Mouse (Mus musculus): ENCODE data around the gene Rere.

Rere gene

GRCm38 (mm10) chr4:150281018-150281761, at the start of gene Rere:
Gene Rere, plus strand, starts transcription at chr4:150281646.
- DNase-seq: peak; percentile 97

GRCm38 (mm10) chr4:150231871-150232270, 49.6 kb upstream of the Rere start:
- DNase-seq: peak; percentile 81

- no peak for DNase-seq
Measured at GRCm38 (mm10) chr4:150234599-150235327, 46.7 kb upstream of the Rere start.

DNA sequence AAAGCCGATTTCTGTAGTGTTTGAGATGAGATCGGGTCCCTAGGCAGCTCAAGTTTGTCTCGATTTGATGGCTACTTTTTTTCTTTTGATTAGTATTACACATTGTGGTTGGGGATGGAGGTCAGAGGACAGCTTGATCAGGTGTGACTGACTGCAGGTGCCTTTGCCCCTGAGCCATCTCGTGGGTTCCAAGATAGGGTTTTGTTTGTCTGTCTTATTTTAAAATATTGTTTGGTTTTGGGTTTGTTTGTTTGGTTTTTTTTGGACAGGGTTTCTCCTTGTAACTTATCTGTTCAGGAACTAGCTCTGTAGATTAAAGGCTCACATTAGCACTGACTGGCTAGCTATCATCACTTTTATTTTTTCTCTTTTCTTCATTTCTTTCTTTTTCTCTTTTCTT, 45.9 kb upstream of the Rere start:
- no peak for DNase-seq

GRCm38 (mm10) chr4:150236031-150236430, 45.4 kb upstream of the Rere start:
- DNase-seq: peak; percentile 45

- peak; percentile 94 for DNase-seq
Measured at GRCm38 (mm10) chr4:150236521-150237481, 44.6 kb upstream of the Rere start, which contains the start of gene Eno1. Gene Eno1, plus strand, starts transcription at chr4:150236721.

GRCm38 (mm10) chr4:150237636-150238361, 43.6 kb upstream of the Rere start:
- peak; percentile 63 for DNase-seq

DNA sequence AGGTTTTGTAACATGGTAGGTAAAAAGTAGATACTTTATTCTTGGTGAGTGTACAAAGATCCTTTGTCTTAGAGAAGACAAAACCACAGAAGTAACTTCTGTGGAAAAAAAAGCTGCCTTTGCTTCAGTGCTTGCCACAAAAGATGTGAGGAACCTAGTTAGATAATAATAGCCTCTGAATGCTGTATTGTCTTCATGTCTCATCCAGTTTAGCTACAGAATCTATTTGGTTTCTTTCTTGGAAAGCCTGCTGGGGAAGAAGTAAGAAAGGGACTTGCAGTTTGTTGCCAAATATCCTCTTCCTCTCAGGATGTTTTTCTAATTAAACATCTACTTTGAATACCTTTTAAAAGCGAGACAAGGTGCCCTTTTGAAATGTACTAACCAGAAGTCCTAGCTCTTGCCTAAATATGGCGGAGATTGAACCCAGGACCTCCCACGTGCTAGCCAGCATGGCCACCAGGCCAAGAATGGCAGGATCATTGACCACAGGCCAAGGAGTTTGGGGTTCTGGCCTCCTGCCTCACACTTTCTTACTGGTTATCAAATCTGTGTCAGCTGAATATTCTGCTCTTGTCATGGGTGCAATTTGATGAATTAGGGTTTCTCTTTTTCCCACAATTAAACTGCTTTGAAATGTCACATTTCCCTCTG, 42.9 kb upstream of the Rere start:
- DNase-seq: peak; percentile 58

GRCm38 (mm10) chr4:150239087-150239480, 42.4 kb upstream of the Rere start:
- no peak for DNase-seq

DNA sequence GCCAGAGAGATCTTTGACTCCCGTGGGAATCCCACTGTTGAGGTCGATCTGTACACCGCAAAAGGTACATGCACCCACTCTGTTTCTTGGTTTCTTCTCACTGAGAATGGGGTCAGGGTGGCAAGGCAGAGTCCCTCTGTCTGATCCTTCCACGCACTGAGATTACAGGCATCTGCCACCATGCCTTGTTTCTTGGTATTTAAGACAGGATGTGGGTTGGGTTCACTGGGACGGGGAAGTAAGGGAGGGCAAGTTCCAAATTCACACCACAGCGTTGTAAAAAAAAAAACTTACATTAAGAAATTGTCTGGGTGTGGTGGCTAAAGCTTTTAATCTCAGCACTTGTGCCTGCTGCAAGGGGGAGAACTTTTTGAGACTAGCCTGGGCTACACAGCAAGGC, 41.9 kb upstream of the Rere start:
- no peak for DNase-seq

- DNase-seq: peak; percentile 85
Measured at GRCm38 (mm10) chr4:150239951-150240368, 41.5 kb upstream of the Rere start.

GRCm38 (mm10) chr4:150240381-150240886, 41.0 kb upstream of the Rere start:
- DNase-seq: no peak

- peak; percentile 32 for DNase-seq
Measured at GRCm38 (mm10) chr4:150241708-150242107, 39.7 kb upstream of the Rere start.

DNA sequence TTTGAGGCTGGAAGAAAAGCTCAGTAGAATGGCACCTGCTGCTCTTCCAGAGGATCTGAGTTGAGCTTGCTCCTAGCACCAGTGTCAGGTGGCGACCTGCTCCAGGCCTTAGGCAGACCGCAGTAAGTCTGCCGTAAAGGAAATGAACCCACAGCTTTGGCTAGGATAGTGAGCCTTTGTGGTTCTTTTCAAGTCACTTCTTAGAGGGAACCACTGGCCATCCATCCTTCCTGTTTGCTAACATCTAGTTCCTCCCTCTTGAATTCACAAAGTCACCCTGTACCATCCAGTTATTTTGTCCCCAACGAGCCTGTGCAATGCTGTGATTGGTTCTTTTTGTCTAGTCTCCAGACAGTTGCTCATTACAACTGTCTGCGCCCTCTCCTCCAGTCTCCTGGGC, 38.7 kb upstream of the Rere start:
- no peak for DNase-seq

DNA sequence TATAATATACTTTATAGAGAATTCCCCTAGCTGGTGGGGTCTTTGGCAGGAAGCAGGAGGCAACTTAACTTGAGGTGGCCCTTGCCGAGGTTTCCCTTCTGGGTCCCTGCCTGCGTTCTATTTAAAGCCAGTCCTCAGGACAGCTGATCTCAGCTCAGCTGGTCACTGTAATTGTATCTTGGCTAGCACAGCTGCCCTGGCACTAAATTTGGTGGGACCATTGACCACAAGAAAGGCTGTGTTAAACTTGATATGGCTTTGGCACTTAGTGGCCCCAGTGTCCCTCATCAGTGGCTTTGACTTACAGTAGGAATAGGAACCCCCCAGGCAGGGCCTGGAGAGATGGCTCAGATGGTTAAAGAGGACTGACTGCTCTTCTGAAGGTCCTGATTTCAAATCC, 35.6 kb upstream of the Rere start:
- no peak for DNase-seq

GRCm38 (mm10) chr4:150248009-150248408, 33.4 kb upstream of the Rere start:
- DNase-seq: peak; percentile 77

DNA sequence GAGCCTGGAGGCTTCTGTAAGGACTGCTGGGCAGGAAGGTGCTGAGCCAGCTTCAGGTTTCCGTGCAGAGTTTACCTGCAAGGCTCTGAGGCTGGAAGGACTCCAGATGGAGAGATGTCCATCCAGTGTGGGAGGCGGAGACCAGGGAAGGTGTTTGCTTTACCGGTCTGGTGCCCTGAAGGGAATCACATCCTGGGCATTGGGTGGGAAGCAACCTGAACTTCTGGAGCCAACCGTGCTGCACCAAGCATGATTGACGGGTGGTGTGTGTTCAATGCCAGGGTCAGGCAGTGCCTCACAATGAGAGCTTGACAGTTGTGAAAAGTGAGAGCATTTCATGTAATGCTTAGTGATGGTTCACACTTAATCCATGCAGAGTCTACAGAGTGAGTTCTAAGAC, 32.5 kb upstream of the Rere start:
- DNase-seq: no peak

DNA sequence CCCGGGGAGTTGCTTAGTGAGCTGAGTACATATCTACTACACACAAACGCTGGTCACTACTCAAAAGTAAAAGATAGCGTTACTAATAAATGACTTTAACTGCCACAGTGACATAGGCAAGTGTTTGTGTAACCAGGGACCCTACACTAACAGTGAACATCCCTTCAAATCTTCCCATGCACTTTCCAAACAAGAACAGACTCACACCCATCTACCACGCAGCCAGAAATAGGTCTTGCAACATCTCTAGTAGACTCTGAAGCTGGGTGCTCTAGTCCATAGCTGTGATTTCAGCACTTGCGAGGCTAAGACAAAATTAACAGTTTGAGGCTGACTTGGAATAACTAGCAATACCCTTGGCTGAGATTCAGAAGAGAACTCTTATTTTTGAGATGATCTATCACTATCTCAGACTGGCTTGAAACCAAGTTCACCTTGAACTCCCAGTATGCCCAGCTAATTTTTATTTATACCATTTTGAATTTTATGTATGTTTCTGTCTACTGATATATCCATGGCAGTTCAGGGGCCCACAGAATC, 31.6 kb upstream of the Rere start:
- DNase-seq: no peak

DNA sequence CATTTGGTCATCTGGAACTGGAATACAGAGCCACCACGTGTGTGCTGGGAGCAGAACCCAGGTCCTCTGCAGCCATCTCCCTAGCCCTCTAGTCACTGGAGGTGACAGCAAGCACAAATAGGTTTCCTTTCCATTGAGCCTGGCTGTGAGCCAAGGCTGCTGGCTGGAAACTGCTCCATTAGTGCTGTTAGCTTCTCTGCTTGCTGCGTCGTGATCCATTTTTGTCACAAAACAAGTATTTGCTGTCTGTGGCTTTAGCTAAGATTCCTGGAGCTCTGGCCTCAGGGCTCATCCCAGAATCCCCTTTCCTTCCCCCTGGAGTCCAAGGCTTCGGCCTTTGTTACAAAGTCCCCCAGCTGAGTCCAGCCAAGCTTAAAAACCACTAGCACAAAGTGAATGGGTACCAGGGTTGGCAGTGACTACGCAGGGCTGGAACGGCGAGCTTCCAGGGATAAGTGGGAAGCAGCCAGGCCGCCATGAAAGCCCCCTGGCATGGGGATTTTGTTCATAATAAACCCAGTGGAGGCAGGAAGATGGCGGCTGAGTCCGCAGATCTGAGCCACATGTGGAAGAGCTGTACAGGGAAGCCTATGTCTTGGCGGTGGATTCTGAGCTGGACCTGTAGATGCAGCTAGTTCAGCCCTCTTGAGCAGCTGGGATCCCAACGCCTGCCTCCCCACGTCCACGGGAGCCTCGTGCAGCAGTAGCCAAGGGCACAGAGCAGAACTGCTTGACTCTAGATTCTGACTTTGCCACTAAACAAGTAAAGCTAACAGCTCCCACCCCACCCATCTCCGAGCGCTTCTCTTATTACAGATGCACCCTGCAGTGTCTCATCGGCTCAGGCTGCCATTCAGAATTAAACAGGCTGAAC, 30.7 kb upstream of the Rere start:
- DNase-seq: peak; percentile 56

DNA sequence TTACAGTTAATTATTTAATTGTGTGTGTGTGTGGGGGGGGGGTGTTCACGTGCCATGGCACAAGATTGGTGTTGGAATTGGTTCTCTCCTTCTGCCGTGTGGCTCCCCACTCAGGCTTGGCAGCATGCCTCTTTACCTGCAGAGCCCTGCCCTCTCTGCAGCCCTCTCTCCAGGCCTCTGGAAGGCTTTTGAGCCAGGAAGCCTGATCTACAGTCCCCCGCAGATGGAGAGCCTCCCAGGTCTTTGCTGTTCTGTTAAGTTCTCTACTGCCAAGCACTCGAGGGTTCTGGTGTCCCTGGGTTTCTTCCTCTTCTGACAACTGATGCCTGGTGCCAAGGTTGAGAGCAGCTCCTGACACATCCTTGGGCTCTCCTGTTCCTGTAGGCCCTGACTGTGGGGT, 27.0 kb upstream of the Rere start:
- DNase-seq: peak; percentile 92

All from cerebellum, adult 9-11 months (tissue).